Mouse (Mus musculus): Measurements from ENCODE around the gene Timm8b.
"Not testable (repeated sequence)": the region's sequence is repeated elsewhere in the genome, so short reads cannot be mapped to it uniquely, and the experiment has no call there.

Gene Timm8b

DNA sequence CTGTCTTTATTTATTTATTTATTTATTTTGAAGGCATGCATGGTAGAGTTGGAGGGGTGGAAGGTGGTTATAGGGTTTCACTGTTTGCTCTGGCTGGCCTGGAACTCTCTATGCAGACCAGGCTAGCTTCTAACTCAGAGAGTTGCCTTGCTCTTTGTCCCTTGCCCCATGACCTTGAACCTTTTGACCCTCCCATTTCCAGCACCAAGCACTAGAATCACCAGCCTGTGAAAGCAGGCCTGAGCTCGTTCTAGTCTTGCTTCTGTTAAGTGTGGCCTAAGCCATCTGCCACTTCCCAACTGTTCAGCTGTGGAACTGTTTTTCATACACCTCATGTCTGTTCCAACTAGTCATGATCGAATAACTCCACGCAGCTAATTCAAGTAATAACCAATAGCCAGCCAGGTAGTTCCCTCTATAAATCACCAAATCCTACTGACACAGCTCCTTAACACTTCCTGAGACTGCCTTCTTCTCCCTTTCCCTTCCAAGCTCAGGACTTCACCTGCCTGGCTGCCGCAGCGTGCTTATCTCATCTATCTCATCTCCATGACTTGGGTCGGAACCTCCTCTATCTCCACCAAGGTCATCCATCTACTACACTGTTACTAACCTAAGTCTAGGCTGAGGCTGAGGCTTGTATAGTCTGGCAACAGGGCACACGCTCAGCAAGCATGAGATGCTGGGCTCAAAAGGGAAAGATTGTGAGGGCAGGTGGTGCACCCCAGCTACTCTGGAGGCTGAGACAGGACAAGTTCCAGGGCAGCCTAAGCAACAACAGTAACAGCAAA is 1.5 kb upstream of the Timm8b start:
- no peak for DNase-seq

DNA sequence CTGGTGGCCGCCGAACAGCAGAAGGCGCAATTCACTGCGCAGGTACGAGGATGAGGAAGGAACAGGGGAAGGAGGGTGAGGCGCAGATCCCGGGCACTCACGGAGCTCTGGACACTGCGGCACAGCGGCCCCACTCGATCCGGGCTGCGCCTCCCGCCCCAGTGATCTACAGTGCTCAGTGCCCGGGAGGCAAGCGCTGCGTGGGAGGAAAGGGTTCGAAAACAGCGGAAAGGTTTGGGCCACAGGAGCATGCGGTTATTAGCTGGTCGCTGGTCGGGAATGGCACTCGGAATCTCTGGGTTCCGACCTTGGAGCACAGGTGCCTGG is 251 bp downstream of the Timm8b start:
- DNase-seq = no peak

DNA sequence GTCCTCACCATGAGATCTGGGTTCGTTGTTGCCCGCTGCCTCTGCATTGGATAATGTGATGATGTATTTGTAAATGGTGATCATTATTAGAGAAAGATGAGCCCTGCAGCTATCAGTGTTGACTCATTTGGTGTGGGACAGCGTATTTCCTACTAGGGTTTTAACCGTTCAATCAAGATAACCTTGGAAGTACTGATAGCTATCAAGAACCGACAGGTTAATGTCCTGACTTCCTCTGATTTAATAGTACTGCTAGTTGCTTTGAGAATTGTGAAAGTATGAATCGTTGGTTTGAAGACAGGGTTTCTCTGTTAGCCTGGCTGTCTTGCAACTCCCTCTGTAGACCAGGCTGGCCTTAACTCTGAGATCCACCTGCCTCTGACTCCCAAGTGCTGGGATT is 628 bp downstream of the Timm8b start:
- DNase-seq = no peak

DNA sequence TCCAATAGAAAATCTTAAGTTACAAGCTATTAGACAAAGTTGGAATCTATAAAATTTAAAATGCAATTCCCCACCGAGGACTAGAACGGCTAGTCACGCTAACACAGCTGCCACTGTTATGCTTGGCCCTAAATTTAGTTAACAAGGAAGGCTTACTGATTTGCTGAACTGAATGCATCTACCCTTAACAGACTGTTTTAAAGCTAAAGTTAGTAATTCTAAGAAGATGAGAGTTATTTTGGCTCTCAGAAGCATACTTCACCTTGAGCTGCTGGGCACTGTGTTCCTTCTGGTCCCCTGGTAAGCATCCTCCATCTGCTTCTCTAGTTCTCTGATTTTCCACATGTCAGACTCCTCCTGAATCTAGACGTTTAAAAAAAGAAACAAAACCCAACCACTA is 8.4 kb downstream of the Timm8b start:
- DNase-seq = no peak

DNA sequence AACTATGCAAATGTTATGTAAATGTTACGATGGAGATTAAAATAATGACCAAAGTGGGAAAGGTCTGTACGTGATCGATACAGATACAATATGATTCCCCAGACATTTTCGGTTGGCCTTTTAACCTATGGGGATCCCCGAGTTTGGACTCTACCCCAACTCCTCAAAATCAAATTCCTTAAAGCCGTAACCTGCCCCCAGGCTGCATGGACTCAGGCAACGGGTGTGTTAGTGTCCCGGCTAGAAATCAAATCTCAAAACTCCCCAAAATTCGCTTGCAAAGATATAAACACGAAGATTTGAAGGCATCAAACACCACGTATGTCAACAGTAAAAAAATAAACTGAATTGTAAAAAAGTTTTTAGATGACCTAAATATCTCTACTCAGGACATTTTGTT is 12.5 kb downstream of the Timm8b start:
- DNase-seq = no peak

DNA sequence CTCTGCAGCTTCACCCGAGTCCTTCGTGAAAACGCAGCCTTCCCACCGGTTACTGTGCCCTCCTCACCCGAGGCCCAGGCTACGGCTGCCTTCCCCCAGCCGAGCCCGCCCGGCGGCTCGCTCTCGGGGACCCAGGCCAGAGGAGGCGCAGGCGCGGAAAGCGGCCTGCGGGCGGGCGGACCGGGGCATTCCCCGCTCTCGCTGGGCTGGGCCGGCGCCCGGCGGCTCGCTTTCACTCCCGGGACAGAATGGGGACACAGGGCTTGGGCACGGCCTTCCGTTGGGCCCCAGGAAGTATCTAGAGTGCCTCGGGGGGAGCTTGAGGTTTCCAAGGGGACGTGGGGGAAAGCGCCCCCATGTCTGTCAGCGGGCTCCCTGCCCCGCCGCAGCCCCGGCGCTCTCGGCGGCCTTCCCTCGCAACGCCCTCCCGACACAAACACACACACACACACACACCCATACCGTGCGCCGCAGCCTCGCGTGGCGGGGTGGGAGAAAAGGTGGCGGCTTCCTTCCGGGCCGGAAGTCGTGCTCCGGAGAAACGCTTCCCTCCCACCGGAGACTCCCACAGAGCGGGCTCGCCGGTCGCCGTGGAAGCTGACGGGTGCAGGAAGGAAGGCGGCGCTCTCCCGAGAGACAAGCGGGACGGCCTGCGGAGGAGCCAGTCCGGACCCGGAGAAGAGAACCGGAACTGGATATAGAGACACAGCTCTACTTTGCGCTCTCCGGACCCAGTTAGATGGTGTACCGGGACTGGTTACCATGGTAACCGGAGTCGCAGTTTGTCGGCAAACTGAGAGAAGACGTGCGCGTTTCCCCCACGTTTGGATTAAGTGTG is 13.3 kb downstream of the Timm8b start, which contains the start of the genes Pih1d2 and Nkapd1:
Pih1d2 (plus strand) TSS at position 556 of the 838 bp plus-strand sequence.
Nkapd1 (minus strand) TSS at position 699 of the 838 bp plus-strand sequence.
- peak; percentile 87 for DNase-seq

DNA sequence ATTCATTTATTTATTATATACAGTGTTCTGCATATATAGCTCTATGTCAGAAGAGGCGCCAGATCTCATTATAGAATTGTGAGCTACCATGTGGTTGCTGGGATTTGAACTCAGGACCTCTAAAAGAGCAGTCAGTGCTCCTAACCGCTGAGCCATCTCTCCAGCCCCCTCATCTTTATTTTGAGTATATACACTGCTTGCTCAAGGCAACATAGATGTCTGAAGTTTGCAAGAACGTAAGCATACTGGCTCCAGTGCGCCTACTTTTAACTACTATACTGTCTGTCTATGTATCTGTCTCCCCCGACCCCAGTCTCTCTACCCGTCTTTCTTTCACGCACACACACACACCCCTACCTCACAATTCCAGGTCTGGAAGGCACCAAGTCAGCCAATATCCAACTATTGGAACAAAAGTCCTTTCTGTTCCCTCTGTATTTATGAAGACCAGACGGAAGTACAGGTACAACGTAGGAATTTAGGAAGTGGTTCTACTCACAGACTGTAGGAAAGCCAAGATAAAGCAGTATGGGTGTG is 14.2 kb downstream of the Timm8b start:
- DNase-seq = no peak

DNA sequence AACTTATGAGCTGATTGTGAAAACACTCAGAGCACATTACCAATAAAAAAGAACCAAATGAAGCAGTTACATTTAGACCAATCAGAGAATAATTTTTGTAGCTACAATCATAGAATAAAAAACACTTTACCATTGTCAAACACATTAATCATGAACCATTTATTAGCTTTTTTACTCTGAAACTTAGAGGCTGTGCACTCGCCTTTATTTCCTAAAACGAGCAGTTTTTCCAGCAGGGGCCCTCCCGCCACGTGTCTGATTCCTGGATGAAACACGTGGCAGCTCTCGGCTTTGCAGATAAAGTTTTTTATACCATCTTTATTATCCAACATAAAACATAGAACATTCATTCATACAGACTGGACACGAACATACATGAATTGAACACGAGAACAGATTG is 27.2 kb downstream of the Timm8b start:
- DNase-seq = not testable (repeated sequence)

DNA sequence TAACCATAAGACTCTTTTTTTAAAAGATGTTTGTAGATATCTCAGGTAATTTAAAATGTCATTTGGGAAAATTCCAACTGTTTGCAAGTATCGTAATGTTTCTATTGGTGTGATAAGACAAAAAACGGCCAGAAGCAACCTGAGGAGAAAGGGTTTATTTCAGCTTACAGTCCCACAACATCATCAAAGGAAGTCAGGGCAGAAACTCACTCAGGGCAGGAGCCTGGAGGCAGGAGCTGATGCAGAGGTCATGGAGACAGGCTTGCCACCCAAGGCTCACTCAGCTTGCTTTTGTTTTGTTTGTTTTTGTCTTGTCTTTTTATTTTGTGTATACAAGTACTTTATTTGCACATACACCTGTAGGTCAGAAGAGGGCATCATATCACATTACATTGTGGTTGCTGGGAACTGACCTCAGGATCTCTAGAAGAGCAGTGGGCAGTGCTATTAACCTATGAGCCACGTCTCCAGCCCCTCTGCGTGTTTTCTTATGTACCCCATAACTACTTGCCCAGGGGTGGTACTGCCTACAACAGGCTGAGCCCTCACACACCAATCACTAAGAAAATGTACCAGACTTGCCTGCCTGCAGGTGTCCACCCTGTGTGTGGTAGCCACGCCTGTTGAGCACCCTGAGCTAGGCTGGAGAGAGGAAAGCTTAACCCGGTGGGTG is 28.4 kb downstream of the Timm8b start:
- DNase-seq = no peak

DNA sequence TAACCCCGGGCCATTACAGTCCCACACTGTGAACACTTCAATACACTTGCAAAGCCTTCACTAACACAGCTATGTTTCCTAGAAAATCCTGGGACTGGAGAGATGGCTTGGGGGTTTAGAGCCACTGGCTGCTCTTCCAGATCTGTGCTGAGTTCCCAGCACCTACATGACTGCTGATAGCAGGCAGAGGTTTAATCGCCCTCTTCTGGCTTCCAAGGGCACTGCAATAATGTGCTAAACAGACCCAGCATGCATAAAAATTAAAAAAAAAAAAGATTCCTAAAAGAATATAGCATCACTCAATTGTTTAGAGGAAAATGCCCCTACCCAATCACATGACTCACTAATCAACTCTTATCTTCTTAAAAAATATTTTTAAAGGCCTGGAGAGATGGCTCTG is 29.3 kb downstream of the Timm8b start:
- peak; percentile 13 for DNase-seq

DNA sequence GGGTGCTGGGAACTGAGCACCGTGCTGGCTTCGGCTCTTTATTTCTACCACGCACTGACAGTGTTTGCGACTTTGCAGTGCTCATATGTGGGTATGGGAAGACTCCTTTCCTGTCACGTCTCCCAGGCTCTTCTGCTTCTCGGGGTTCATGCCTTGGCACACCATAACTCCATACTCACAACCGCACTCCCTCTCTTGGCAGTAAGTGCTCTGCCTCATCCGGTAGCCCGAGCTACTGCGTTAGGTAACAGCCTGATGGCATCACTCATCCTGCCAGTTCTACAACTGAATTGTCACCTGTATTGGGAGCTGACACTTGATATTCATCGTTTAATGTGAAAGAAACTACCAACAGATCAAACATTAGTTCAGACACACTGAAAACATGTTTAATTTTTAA is 30.6 kb downstream of the Timm8b start:
- no peak for DNase-seq

DNA sequence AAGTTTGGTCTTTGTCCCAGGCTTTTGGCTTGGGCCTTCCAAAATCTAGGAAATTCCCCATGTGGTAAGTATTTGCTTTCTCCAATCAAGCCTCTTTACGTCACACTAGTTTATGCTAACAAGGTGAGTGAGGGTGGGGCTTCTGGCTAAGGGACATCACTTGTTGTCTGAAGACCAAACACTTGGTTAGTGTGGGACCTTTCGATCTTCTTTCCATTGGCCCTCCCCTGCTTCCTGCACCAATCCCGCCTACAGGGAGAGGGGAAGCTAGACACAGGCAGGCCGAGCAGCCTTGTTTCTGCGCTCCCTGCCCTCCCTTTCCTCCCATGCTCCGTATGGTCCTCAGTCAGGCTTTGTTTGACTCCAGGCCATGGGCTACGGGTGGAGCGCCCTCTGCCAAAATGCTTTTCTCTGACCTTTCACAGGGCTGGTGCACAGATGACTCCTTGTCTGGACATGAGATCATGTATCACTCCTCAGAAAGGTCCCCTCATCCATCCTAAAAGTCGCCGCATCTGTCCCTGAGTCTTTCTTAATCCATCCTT is 43.2 kb downstream of the Timm8b start:
- DNase-seq = no peak

DNA sequence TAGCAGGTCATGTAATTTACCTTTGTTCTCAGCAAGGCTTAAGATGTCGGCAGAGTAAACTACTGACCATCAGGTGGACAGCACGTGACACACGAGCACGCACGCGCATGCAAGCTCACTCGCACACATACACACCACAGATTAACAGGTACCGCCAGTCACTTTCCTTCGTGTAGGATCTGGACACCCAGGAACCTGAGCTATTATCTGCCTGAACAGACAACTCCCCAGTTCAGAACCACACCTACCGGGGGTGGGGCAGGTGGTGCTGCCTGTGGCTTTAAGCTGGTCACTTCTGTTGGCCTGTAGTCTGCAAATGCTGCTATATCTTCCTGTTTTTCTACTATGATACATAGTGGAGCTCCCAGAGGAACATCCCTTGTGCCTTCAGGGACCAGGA is 46.8 kb downstream of the Timm8b start:
- no peak for DNase-seq

Measured in thymus, postnatal 14 days (tissue).